Mouse (Mus musculus): Measurements from ENCODE around the gene Cyp2d22.
"Not testable (repeated sequence)": the region's sequence is repeated elsewhere in the genome, so short reads cannot be mapped to it uniquely, and the experiment has no call there.

Gene Cyp2d22

DNA sequence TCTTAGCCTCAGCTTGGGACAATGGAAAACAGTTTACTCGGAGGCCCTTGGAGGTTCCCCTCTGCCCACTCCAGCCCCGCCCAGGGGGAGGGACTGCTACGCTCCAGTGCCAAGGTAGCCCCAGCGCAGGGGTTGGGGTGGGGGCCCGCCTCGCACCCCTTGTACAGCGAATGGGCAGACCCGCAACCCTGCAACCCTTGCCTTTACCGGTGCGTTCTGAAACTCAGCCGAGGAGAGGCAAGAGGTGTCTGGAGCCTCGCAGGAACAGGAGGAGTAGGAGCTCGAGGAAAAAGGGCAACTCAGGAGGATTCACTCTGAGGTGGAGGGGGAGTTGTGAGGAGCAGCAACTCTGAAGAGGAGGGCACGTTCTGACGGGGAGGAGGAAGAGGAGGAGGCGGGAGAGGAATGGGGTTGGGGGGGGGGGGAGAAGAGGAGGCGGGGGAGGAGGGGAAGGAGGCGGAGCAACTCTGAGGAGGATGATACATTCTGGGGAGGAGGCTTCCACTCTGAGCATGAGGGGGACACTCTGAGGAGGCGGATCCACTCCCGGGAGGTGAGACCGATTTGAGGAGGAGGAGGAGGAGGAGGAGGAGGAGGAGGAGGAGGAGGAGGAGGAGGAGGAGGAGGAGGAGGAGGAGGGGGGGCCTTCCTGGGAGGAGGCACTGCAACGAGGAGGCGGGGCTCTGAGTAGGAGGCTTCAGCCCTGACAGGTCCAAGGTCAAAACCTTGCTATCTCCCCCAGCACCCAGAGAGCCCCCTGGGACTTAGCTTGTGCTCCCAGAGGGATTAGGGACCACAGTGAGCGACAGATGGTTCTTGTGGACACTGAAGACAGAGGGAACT, at the start of gene Cyp2d22:
TSS of gene Cyp2d22 (minus strand) at position 390 of the 843 bp plus-strand sequence.
- POLR2A ChIA-PET: interaction anchor here in 2 of 4 experiments (0.5 to 2.6 kb wide), 7 partner anchors 19 to 1489 kb away, joined by 3 to 12 read pairs (median 4); partner anchors contain the start of genes Ndufa6 (in 1 of the 2) and Poldip3 (in 1 of the 2)
- CTCF ChIA-PET: interaction anchor here in 1 of 4 experiments (0.9 to 1.2 kb wide), 2 partner anchors 37 to 42 kb away, joined by 3 to 6 read pairs; partner anchors contain the start of genes Naga, Pheta2 and Smdt1

DNA sequence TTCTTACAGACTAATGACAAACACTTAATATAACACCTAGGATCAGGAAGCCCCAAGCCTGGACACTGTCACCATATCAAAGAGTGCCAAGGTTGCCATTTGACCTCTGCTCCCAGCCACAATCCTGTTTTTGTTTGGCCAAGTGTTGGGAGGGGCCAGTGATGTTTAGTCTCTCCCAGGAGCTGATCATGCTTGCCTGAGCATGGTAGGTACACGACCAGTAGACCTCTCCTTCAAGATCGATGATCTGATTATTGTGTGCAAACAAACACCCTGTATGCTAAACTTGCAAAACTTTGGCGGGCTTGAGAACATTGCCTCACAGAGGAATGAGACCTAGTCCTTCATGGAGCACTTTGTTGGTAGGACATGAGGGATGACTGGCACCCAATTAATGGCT, 43.4 kb upstream of the Cyp2d22 start:
- ChIA-PET CTCF (no interaction called here), POLR2A (no interaction called here)

DNA sequence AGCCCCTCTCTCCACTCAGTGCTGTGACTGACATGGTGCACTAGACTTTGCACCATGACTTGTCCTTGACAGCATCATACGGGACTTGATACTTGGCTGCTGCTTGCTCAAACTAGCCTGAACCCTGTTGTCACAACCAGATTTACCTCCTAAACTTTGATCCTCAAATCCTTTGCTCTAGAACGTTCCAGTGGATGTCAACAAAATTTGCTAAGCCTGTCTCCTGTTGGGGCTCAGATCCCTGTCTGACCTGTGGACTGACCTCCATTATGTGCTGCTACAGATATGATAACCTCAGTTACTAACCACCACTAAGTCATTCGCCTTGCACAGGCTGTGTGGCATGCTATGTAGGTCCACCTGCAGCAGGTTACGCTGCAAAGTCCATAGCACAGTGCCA, 42.9 kb upstream of the Cyp2d22 start:
- POLR2A ChIA-PET: no interaction called here
- CTCF ChIA-PET: interaction anchor here in 1 of 4 experiments (0.6 kb wide), 1 partner anchor 857 kb away, joined by 3 read pairs; no protein-coding TSS in a partner anchor

DNA sequence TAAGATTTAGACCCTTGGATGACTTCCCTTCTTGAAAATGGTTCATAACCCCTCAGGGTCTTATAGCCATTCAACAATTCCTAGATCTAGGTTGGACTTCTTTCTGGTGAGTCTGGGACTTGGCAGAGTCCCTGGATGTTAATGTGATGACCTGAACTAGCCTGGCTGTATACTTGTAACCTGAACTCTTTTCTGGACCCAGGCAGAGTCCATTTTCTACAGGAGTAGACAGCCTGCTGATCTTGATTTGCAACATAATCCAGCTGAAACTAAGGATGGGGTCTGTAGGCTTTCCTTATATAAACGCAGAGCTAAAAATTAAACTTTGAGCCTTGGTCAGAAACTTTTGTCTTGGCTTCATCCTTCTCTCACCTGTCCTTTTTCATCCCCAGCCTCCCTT, 38.6 kb upstream of the Cyp2d22 start:
- CTCF ChIA-PET: interaction anchor here in 2 of 4 experiments (0.7 to 2.2 kb wide), 4 partner anchors 64 to 653 kb away, joined by 3 to 5 read pairs (median 4); partner anchors contain the start of gene Ndufa6 (in 1 of the 2)
- POLR2A ChIA-PET: interaction anchor here in 1 of 4 experiments (1.9 kb wide), 1 partner anchor 72 kb away, joined by 8 read pairs; no protein-coding TSS in a partner anchor

DNA sequence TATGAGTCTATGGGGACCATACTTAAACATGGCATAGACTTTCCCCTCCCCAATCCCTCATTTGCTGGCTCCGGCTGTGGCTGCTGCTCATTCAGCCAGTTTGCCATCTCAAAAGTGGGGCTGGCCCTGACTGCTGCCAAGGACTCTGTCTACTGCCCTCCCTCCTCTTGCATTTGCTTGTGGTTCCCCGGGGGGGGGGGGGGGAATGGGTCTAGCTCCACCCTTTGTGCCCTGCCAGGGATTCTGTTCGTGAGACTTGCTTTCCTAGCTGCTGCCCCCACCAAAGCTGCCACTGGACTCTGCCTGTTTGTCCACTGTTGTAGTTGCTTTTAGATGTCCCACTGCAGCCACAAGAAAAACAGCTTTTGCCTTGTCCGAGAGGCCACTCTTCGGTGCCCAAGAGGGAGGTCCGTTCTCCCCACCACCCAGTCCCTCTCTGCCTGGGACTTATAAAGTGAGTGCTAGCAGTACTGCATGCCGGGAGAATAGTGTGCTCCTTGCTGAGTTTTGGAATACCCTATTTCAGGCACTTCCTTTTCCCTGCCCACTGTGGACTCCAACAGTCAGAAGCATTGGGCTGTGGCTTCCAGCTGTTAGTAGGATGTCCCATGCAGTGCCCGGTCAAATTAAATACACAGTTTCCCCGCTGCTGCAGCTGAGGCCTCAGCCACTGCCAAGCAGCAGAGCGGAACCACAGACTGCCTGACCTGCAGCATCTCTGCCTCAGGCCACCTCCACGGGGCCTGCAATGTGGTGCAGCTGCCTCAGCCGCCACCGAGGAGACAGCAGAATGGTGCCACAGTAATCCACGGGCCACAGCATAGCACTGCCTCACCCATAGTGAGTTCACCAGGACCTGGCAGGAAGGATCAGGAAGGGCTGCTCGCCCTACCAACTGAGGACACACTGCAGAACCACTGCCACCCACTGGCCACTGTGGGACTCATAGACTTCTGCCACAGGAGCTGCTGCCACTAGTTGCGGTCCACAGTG, 37.0 kb upstream of the Cyp2d22 start:
- POLR2A ChIA-PET: interaction anchor here in 3 of 4 experiments (0.6 to 1.9 kb wide), 9 partner anchors 62 to 733 kb away, joined by 3 to 8 read pairs (median 3); partner anchors contain the start of genes Sept3 (in 1 of the 3) and Wbp2nl (in 1 of the 3)
- CTCF ChIA-PET: interaction anchor here (0.5 to 2.2 kb wide), 26 partner anchors 17 to 899 kb away, joined by 3 to 10 read pairs (median 4); partner anchors contain the start of genes Ndufa6 (in 3 of the 4), Cyp2d22 (in 1 of the 4), Sept3 (in 1 of the 4) and Wbp2nl (in 1 of the 4)

DNA sequence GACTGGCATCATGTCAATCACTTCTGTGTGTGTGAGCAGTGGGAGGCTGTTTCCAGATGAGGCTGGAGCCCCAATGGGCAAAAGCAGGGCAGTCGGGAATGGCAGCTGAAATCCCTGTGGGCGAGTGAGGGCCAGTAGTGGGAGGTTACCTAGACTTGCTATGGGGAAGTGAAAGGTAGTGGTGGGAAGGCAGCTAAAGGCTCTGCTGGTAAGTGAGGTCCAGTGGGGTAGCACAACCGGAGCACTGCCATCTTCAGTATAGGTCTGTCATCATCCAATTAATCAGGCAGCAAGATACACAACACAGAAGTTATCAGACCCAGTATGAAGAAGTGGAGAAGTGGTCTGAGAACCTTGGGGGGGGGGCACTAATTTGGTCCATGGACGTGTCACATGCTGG, 27.5 kb upstream of the Cyp2d22 start:
- ChIA-PET POLR2A (no interaction called here), CTCF (no interaction called here)

DNA sequence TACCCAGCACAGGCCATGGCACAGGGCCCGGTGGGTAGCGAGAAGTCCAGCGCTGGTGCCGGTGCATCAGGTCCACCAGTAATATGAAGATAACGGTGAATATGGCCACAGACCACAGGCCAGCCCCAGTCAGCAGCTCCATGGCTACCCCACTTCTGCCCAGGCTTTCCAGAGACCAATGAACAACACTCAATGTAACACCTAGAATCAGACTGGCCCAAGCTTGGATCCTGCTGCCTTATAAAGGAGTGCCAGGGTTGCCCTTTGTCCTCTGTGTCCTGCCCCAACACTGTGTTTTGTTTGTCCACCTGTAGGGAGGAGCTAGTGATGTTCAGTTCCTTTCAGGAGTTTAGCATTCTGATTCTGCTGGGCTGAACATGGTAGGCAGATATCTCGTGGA, 26.9 kb upstream of the Cyp2d22 start, which contains the start of gene Cyp2d10:
TSS of gene Cyp2d10 (minus strand) at position 215 of the 400 bp plus-strand sequence.
- CTCF ChIA-PET: no interaction called here
- POLR2A ChIA-PET: no interaction called here

DNA sequence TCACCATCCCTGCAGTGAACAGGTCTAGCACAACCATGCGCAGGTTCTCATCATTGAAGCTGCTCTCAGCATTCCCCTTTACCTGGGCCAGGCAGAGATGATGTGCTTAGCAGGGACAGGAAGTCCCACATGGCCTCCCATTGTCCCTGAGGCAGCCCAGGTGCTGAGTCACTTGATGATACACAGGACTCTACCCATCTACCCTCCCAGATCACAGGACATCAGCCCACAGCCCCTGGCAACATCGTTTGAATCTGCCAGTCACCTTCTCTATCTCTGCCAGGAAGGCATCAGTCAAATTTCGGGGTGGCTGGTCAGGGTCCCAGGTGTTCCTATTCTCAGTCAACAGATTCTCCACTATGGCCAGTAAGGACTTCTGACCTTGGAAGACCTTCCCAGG, 24.1 kb upstream of the Cyp2d22 start:
- ChIA-PET CTCF (no interaction called here), POLR2A (no interaction called here)

DNA sequence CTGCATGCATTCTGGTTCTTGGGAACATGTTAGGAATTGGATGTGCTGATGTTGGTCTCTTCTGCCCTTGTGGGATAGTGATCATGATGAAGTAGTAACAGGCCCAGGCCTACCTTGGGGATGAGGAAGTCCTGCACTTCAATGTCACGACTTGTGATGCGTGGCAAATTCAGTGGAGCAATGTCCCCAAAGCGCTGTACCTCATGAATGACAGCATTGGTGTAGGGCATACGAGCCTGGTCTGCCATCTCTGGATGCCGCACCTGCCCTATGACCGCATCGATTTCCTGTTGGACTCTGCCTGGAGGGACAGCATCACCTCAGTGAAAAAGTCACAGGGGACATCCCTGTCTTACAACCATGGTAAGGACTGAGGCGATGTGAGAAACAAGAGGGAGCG, 23.5 kb upstream of the Cyp2d22 start:
- POLR2A ChIA-PET: no interaction called here

DNA sequence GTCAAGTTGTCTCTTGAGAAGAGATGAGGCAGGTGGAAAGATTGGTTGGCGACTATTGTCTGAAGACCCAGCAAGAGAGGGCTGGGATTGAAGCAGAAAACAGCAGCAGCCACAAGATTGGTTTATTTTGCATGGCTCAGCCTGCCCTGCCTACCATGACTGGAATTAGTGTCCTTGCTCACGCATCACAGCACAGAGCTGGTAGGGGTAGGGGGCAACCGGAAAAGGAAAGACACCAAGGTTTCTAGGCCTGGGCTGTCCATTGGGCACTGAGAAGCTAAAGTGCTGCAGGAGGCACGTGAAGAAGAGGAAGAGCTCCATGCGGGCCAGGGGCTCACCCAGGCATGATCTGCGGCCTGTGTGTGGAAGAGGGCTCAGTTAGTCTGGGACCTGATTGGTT, 22.7 kb upstream of the Cyp2d22 start:
- CTCF ChIA-PET: no interaction called here
- POLR2A ChIA-PET: no interaction called here

More for the DNA sequence above, 23.5 kb upstream of the Cyp2d22 start:
- CTCF ChIA-PET: no interaction called here

DNA sequence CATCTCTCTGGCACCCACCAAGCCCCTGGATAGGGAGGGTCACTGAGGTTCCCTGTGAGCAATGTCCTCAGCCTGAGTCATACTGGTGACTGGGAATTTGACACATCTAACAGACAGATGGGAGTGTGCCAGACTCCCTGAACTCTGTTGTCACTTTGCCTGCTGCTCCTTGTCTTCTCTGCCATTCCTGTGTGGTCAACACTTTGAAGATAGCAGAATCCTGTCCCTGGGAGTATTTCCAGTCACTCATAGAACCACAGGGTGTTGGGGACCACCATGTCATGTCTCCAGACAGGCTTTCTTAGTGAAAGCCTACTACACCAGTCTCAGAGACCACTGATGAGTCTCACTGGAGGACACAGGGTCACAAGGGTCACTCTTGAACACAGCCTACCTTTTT, 22.0 kb upstream of the Cyp2d22 start:
- POLR2A ChIA-PET: no interaction called here
- CTCF ChIA-PET: no interaction called here

DNA sequence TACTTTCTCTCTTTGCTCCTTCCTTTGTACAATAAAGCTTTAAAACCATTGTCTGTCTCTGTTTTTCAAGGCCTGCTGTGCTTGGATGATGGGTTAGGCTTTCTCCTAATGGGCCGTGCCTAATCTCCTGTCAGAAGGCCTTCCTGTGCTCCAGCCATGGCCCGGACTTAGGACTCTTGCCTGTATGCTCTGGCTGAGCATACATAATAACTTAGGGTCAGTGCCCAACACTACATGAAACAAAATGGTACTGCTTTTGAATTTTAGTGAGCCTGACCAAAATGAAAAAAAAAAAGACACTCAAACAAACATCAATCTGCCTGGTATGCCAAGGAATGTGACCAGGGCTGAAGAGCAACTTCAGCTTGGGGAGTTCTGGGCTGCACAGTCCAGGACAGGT, 21.5 kb upstream of the Cyp2d22 start:
- POLR2A ChIA-PET: no interaction called here
- CTCF ChIA-PET: interaction anchor here in 1 of 4 experiments (0.6 kb wide), 1 partner anchor 131 kb away, joined by 3 read pairs; no protein-coding TSS in a partner anchor

DNA sequence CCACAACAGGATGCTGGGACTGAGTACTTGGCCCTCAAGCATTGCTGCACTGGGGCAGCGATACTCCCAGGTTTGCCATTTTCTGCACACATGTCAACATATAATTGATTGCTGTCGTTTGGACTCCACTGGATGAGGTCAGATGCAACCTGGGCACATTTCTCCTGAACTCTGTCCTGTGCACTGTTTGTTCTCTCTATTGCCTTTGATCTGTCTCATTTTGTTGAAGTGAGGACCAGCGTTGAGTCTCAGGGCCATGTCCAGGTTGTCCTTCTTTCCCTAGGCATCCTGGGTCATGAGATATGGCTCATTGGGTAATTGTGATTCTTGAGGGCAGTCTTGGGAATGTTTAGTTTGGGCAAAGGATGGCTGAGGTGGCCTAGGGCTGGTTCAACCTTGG, 15.9 kb upstream of the Cyp2d22 start:
- POLR2A ChIA-PET, CTCF ChIA-PET: not testable (repeated sequence)

DNA sequence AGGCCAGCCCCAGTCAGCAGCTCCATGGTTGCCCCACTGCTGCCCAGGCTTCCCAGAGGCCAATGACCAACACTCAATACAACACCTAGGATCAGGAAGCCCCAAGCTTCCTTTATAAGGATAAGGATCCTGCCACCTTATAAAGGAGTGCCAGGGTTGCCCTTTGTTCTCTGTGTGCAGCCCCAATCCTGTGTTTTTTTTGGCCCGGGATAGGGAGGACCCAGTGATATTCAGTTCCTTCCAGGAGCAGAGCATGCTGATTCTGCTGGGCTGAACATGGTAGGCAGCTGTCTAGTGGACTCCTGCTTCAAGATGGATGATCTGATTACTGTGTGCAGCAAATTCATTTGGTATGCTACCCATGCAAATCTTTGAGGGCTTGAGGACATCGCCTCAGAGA, 13.9 kb upstream of the Cyp2d22 start, which contains the start of gene Cyp2d11:
TSS of gene Cyp2d11 (minus strand) at position 101 of the 400 bp plus-strand sequence.
- CTCF ChIA-PET, POLR2A ChIA-PET: not testable (repeated sequence)

DNA sequence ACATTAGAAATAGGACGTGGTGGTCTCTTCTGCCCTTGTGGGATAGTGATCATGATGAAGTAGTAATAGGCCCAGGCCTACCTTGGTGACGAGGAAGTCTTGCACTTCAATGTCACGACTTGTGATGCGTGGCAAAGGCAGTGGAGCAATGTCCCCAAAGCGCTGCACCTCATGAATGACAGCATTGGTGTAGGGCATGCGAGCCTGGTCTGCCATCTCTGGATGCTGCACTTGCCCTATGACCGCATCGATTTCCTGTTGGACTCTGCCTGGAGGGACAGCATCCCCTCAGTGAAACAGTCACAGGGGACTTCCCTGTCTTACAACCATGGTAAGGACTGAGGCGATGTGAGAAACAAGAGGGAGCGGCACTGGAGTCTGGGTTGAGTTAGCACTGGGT, 9.9 kb upstream of the Cyp2d22 start:
- POLR2A ChIA-PET, CTCF ChIA-PET: not testable (repeated sequence)

DNA sequence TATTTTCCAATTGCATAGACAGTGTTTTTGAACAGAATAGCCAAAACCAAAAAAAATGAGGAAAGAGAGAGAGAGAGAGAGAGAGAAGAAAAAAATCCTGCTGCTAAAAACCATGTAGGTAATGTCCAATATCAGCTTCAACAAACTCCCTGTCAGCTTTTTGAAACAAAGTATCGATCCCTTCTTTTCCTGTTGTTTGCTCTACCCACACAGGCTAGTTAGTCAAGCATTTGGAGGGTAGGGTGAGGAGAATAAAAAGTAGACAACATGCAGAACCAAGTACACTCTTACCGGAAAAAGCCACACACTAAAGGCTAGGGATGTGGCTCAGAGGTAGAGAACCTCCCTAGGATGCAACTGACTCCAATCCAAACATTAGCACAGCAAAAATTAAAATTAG, 5.7 kb upstream of the Cyp2d22 start:
- ChIA-PET CTCF (no interaction called here), POLR2A (no interaction called here)

DNA sequence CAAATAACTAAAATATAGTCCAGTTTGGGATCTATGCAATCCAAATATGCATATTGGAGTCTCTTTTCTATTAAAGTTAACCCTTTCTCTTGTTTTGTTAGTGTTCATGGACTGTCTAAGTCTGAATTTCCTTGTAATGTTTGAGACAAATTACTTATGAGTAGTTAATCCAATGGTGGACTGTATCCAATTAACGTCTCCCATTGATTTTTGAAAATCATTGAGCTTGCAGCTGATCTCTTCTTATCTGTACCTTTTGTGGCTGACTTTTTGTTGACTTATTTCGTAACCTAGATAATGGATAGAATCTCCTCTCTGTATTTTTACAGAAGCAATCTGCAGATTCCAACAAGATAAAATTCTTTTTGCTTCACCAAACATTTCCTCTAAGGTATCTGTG, 2.4 kb upstream of the Cyp2d22 start:
- ChIA-PET POLR2A (interaction anchor here in 1 of 4 experiments (0.9 kb wide), 1 partner anchor 36 kb away, joined by 3 read pairs; no protein-coding TSS in a partner anchor), CTCF (no interaction called here)

DNA sequence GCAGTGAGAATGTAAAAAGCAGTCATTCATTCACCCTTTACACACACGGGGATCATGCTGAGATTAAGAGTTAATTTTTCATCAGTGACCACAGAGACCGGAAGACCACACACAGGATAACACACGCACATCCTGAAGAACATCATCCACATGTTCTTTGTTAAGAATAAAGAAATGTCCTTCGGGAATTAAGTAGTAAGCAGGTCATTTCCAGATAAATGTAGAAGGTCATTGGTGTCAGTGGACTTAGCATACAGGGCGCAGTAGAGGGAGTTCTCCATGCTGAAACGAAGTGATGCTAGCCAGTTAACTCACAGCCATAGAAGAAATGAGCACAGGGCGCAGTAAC, 628 bp upstream of the Cyp2d22 start:
- POLR2A ChIA-PET: interaction anchor here in 1 of 4 experiments (0.6 kb wide), 1 partner anchor 542 kb away, joined by 4 read pairs; no protein-coding TSS in a partner anchor
- CTCF ChIA-PET: no interaction called here

DNA sequence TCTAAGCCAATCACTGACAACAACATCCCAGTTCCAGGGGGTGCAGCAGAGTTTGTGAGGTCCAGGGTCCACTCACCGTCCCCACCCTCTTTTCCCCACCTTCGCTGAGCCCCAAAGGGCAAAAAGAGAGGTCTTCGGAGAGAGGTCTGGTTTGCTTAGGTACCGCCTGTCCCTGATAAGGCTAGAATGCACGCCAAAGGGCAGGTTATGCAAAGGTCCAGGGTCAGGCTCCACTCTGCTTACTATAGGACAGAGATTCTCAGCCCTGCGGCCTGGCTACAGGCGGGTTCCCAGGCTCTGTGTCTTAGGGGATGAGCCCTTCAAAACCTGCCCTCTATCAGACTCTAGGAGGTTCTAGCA, 569 bp downstream of the Cyp2d22 start:
- POLR2A ChIA-PET: interaction anchor here in 3 of 4 experiments (0.5 to 2.6 kb wide), 9 partner anchors 19 to 1490 kb away, joined by 3 to 12 read pairs (median 4); partner anchors contain the start of genes Ndufa6 (in 1 of the 3) and Poldip3 (in 1 of the 3)
- CTCF ChIA-PET: interaction anchor here in 1 of 4 experiments (0.9 to 1.2 kb wide), 3 partner anchors 38 to 108 kb away, joined by 3 to 6 read pairs (median 3); partner anchors contain the start of genes Naga, Pheta2 and Smdt1
